Mouse (Mus musculus): ENCODE data around the gene Atf7ip.

- TF ChIP-seq CTCF (IDR thresholded peaks at IDR 0.05; ENCODE audit: low read depth, low read length) (no peak), POLR2A (IDR thresholded peaks at IDR 0.05; ENCODE audit: borderline replicate concordance, low read depth, low read length) (no peak)
These were observed 141.5 kb downstream of the Atf7ip start for GRCm38 (mm10) chr6:136647455-136647861.

Measured in bone marrow macrophage, adult 2 months (primary cell).